Mouse (Mus musculus): Measurements from ENCODE around the gene Ifngr2. TPM values are rescaled to one million over a fixed set of nuclear protein-coding genes. Genes with fewer than 3 reads are reported as not detected.

The Ifngr2 gene
- total RNA-seq, 4 experiments from 2014 or later, result 122 to 145 (median 132) TPM

DNA sequence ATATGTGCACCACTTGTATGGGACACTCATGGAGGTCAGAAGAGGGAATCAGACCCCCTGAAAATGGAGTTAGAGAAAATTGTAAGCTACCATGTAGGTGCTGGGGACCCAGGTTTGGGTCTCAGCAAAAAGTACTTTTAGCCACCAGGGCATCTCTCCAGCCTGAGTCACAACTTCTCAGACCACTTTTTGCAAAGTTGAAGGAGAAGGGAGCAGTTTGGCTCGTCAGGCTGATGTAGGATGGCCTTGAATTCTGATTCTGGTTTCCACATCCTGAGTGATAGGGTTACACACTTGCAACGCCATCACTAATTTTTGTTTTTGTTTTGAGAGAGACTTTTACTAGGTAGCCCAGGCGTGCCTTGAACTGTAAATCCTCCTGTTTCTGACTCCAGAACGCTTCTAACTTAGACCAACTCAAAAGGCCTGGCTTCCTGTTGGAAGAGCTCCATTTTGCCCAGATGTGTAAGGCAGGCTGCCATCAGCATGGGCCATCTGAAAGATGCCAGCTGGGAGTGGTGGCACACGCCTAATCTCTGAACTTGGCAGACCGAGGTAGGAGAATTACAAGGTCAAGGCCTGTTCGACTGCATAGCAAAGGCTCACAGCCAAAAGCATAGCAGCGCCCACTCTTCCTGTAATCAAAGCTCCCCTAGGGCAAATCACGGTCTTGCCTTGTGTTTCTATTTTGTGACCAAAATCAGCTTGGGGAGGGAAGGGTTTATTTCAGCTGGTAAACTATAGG lies 62.8 kb downstream of the Ifngr2 start:
- peak; percentile 47 for DNase-seq (ENCODE audit: low spot score)

DNA sequence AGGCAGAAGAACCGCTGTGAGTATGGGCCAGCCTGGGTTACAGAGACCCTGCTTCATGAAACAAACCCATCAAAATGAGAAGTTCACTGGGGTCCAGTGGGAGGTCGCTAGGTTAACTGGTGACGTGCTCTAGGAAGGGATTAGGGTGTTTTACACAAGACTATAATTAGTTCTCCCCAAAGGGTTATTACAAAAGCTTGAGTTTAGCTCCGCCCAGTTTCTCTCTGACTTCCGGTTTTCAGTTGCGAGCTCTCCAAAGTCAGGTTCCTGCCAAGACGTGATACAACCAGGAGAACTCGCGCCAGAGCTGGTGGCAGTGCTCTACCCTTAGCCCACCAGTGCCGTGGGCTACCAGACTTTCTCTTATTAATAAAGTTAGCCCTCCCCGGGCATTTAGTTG lies 64.4 kb downstream of the Ifngr2 start:
- DNase-seq (ENCODE audit: low spot score), result peak; percentile 28

GRCm38 (mm10) chr16:91612525-91612924 lies 65.7 kb downstream of the Ifngr2 start:
- no peak for DNase-seq (ENCODE audit: low spot score)

GRCm38 (mm10) chr16:91614552-91614951 lies 67.7 kb downstream of the Ifngr2 start:
- no peak for DNase-seq (ENCODE audit: low spot score)

Small RNA genes lying within 50 kb of the gene (microRNA-seq; reads per million reads assigned to microRNA genes)
- gene Mir6367, result not detected

Other genes with a start within 250 kb of the Ifngr2 start
- 10 to 100 TPM; 27.6 to 35.3 (median 32.6) TPM for gene Ifnar2, start 174.3 kb upstream of the Ifngr2 start, total RNA-seq (2022)
- gene Gm21970, start 155.4 kb upstream of the Ifngr2 start, total RNA-seq (2022), result not detected
- gene Il10rb, start 140.9 kb upstream of the Ifngr2 start, total RNA-seq (2022), result 100 to 1,000 TPM; 116 to 131 (median 129) TPM
- gene Ifnar1, start 61.8 kb upstream of the Ifngr2 start, total RNA-seq (2022), result 10 to 100 TPM; 18.7 to 28.6 (median 22.0) TPM
- 10 to 100 TPM; 49.1 to 56.7 (median 50.9) TPM for gene Tmem50b, start 50.7 kb downstream of the Ifngr2 start, total RNA-seq (2022)
- 10 to 100 TPM; 34.1 to 41.5 (median 39.8) TPM for gene Dnajc28, start 72.0 kb downstream of the Ifngr2 start, total RNA-seq (2022)
- gene Gart, start 99.9 kb downstream of the Ifngr2 start, total RNA-seq (2022), result 10 to 100 TPM; 72.7 to 86.8 (median 73.1) TPM
- gene Son, start 100.4 kb downstream of the Ifngr2 start, total RNA-seq (2022), result 100 to 1,000 TPM; 119 to 148 (median 131) TPM
- 1 to 10 TPM; 2.9 to 6.0 (median 3.5) TPM for gene Donson, start 141.7 kb downstream of the Ifngr2 start, total RNA-seq (2022)
- 10 to 100 TPM; 26.0 to 30.4 (median 27.1) TPM for gene Cryzl1, start 181.9 kb downstream of the Ifngr2 start, total RNA-seq (2022)
- 10 to 100 TPM; 50.2 to 64.1 (median 53.3) TPM for gene Itsn1, start 182.2 kb downstream of the Ifngr2 start, total RNA-seq (2022)